Mouse (Mus musculus) adipocyte (in vitro differentiated cells): Measurements from ENCODE around the gene Ciao2a.

Source experiments
- DNase-seq: peaks from one replicate; pipeline ENCODE4 v3.0.0-alpha.2; 2016; ENCODE audit warnings: low spot score

Ciao2a gene

DNA sequence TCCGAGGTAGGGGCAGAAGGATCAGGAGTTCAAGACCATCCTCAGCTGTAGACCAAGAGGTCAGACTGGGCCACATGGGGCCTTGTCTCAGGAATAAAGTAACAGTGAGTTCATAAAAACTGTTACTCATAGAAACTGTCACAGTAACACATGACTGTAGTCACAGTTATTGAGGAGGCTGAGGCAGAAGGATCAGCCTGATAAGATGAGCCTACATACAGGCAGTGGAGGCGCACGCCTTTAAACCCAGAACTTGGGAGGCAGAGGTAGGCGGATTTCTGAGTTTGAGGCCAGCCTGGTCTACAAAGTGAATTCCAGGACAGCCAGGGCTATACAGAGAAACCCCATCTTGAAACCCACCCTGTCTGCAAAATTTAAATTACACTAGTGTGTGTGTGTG, 6.3 kb upstream of the Ciao2a start:
- no peak for DNase-seq

DNA sequence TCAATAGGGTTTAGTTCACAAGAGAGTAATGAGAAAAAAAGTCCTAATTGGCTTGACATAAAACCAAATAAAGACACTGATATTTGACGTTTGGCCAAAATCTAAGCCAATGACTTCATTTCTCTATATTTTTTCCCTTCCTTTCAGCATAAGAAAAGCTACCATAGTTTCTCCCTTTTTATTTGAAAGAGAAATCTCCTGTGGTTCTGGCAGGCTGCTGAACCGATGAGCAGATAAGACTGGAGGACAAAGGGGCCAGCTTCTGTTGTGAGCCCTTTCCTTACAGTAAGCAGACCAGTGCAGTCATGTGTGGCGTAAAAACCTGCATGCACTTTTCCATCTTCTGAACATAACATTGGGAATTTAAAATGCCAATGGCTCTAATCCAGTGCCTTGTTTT, 5.5 kb upstream of the Ciao2a start:
- DNase-seq = no peak

DNA sequence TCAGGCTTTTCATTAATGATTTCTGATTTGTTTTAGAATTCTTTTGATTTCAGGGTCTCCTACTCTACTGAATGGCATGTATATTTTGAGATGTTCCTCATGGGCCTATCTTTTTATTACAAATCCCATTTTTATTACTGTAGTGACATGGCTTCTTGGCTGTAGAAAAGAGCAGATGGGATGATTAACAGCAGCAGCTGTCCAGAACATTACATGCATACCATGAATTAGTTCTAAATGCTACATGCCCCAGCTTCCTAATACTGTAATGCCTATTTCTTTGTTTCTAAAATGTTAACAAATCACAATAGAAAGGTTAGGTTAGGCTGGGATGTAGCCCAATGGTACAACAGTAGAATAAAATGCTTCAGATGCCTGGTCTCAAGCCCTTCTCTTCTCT, 5.0 kb upstream of the Ciao2a start:
- DNase-seq = no peak

DNA sequence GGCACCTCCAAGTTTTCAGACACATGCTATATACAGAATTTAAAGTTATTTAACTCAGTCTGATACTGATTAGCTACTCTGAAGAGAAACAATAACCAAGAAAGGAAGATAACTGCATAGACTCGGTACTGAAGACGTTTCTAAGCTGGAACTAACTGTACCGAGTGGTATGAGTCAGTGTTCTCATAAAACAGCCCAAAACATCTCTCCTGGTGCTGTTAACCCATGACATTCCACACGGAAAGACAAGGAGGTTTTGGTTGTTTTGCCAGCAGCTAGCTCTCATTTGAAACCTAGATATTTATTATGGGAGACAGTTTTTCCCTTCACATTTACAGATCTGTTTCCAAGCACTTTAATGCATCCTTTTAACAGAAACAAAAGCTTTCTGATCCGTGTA, 2.8 kb upstream of the Ciao2a start:
- DNase-seq = no peak

DNA sequence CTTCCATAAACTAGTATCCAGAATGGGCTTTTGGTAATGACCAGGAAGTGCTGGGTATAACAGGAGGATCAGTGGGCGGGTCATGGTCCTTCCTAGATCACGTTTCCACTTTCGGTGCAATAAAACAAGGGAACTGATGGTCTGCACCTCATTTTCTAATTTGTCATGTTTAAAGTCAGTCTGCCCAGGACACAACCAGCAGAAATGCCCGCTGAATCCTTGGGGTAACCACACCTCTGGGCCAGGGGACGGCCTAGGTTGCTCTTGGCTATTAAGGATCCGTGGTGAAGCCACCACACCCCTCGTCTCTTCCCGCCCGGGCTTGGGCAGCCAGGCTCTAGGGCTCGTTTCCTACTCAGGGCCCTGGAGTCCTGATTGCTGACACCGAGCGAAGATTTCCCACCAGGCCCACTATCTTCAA, 2.3 kb upstream of the Ciao2a start:
- DNase-seq = peak; percentile 52

DNA sequence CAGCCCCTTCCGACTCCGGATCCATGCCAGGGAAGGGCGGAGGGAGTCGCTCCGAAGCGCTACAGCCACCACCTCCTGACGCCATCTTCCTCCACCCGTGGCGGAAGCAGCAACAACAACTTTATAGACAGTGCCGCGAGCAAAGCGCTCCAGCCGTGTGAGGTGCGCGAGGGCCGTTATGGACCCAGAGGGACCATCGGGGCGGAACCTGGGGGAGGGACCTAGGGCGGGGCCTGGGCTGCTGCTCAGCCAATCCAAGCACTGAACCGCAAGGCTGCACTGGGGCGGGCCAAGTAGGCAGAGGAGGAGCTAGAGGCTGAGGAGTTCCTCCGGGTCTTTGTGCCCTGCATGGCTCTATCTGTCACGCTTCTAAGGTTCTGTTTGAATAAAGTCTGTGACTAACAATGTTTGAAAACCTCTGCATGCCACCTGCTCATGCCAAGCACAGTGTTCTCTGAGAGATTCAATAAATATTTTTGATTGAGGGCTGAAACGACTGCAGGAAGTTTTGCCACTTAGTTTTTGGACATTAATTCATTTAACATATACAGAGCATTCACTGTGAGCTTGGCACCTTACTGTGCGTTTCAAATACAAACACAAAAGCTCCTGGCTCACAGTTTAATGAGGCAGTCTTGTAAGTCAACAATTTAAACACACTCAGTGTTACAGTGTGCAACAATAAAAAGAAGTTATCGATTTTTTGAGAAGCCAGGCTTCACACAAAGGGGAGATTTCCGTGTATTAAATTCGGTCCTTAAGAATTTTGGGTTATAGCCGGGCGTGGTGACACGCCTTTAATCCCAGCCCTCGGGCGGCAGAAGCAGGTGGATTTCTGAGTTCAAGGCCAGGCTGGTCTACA, 1.5 kb upstream of the Ciao2a start:
- peak; percentile 96 for DNase-seq

DNA sequence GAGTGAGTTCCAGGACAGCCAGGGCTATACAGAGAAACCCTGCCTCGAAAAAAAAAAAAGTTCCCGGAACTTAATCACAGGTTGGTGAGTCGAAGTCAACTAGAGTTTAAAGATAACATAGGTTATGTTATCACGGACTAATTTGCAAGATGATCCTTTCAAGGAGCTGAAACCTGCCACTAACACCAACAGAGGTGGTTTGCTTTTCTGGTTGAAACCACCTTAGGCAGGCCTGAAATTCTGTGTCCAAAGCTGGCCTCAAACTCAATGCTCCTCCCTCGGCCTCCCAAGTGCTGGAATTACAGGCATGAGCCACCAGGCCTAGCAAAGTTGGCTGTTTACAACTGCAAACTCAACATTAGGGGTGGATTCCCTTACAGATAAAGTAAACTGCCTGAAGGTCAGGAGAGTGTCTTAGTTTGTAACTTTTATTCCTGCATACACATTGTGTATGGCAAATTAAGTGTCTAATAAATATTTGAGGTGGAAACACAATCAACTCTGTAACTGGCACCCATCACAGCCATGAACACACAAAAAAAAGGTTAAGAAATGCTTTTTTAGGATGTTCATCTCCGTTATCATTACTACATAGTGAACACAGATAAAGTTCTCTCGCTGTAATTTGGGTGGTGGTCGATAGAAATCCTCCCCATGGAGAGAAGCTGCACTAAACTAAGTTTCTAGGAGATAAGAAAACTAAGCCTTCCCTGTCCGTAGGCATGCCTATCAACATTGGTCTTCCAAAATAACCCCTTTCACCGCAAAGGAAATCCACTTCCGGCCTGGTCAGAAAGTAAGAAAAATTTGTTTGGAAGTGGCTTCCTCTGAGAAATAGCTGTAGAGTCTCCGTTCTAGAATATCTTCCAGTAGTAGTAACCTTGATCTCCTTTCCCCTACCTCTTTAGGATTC, 612 bp upstream of the Ciao2a start:
- peak; percentile 71 for DNase-seq

DNA sequence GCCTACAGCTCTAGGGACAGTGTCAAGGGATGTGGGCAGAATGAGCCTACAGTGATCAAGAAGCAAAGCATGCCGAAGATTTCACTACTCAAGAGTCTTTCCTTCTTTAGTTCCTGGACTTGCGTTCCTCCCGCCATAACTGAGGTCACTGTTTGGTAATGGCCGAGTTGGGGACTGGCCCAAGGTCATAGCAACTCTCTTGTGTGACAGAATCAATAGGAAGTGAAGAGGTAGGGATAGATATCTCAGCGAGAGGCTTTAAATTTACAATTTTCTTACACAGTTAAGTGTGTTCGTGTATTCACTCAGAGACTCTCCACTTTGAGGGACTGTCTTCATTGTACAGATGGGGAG, 759 bp downstream of the Ciao2a start:
- DNase-seq = no peak

DNA sequence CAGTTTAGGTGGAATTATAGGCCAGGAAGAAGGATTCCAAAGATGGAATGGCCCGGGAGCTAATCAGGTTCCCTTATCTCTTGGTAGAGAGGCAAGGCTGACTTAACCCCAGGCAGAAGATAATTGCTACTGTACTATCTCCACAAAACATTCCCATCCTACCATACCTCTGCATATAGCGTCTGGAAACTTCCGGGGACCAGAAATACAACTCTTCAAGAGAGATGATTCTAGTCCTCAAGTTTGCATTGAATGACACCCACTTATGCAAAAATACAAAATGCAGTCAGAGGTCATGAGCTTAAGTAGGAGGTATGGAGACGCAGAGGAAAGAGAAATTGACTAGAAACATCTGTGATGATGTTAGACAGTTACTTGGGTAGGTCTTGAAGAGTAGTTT, 1.5 kb downstream of the Ciao2a start:
- DNase-seq = no peak

DNA sequence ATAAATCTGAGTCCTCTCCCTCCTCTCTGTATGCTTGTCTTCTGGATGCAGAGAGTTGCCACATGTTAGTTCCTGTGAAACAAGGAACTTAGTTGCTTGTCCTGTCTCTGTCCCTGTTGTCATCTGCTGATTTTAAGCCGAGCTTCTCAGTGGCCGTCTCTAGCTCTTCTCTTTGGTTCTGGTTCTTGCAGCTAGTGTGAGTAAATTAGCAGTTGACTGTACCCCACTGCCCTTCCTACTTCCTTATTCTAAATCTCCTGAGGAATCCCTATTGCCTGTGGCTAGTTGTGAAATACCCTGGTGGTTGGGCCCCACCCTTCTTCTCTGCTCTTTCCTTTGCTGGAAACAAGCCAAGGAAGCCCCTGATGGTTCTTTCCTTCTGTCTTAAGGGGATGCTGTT, 5.1 kb downstream of the Ciao2a start:
- DNase-seq = no peak

DNA sequence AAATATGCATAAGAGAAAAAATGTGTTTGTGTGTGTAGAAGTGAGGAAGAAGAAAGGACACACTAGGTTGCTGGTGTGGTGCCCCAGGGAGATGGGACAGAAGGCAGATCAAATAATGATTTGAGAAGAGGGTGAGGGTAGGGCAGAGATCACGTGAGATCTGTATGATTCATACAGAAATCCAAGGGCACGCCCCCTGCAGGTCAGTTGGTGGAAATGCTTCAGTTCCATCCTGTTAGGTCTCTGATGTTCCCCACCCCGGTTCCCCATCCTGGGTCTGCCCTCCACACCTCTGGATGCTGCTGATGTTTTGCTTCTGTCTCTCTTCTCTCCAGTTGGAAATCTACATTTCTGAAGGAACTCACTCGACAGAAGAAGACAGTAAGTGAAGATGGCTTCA, 9.6 kb downstream of the Ciao2a start:
- DNase-seq = peak; percentile 16

DNA sequence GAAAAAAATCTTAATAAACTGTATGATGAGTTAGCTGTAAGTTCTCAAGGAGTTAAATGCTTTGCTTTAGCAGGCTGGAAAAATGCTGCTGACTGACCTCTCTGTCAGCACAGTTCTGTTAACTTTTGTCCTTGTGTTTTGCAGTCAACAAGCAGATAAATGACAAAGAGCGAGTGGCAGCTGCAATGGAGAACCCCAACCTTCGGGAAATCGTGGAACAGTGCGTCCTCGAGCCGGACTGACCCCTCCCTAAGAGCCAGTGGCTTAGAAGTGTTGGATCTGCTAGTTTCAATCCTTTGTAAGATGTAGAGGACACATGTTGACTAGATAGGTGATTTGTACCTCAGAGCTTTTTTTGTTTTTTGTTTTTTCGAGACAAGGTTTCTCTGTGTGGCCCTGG, 11.8 kb downstream of the Ciao2a start:
- no peak for DNase-seq

DNA sequence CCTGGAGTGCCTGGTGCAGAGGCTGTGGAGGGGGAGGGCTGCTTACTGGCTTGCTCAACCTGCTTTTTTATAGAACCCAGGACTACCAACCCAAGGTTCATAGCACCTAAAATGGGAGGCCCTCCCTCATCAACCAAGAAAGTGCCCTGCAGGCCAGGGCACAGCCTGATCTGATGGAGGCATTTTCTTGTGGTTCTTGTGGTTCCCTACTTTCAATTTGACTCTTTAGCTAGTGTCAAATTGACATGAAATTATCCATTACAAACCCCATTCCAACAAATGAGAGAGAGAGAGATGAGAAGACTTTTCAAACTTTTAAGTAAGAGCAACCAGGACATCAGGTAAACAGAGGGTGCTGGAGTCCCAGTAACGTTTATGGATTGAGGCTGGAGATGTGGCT, 15.9 kb downstream of the Ciao2a start:
- DNase-seq = no peak

DNA sequence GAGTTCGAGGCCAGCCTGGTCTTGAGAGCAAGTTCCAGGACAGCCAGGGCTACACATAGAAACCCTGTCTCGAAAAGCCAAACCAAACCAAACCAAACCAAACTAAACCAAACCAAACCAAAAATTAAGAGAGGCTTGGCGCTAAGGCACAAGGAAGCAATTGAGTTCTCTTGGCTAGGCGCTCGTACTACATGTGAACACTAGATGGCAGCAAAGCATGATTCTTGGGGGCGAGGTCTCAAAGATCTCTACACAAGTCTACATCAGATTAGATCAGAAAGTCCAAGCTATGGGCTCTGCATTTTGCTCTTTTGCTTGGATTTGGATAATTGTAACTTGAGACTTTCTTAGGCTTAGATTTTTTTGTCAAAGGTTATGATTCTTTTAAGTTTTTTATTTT, 17.8 kb downstream of the Ciao2a start:
- peak; percentile 87 for DNase-seq

DNA sequence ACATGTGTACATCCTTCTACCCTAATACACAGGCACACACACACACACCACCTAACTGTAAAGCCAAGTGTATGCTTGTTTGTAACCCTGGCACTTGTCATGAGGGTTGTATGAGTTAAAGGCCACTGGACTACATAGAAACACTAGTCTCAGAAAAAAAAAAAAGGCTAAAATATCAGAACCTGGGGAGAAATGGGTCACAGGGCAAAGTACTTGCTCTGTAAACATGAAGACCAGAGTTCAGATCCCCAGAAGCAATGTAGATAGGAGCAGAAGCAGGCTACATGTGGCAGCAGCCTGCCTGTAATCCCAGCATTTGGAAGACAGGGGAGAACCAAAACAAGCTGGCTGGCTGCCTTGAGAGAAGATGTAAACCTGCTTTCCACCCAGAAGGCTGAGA, 19.7 kb downstream of the Ciao2a start:
- no peak for DNase-seq

DNA sequence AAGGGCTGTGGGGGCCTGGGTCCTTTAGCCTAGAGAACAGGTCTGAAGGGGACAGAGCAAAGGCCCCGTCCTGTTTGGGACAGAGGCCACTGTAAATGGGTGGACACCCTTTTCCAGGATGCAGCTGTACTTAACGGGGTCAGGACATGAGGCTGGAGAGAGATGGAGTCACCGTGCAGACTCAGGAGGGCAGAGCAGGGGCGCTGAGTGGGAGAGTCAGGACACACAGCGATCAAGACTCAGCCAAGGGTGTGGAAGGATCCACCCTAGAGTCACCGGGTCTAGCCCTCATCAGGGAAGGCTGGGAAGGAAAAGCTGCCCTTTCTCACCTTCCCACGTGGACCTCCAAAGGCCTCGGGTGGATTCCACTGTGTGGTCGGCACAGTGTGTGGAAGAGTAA, 25.6 kb downstream of the Ciao2a start:
- no peak for DNase-seq

DNA sequence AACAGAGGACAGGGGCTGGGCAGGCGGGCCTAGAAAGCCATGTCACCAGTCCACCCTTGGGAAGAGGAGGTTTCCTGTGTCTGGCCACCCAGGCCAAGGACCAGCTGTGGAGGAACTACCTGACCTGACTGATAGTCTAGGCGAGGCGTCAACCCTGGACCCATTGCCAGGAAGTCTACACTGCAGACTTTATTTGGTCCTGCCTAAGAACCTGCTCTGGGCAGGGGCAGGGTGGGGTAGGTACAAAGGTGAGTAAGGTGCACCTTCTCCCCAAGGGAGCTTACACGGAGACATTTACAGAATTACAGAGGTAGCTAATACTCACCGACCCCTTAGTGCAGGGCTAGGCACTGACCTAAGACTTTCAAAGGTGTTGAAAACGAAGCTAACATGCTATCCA, 27.2 kb downstream of the Ciao2a start:
- no peak for DNase-seq

DNA sequence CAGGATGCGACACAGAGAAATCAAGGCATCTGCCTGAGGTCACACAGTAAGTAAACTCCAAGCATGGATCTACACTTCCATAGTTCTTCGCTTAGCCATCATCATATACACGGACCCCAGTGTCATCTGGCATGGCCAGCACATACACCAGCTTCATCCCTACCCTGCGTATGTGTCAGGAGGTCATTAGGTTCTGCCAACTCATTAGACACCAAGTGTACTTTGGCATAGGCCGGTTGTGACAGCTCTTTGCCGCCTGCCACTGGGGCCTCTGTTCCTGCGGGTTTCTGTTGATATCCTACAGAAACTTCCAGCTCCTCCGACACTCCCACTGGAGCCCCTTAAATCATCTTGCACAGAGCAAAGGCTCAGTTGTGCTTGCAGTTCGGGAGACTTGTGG, 27.6 kb downstream of the Ciao2a start:
- no peak for DNase-seq

DNA sequence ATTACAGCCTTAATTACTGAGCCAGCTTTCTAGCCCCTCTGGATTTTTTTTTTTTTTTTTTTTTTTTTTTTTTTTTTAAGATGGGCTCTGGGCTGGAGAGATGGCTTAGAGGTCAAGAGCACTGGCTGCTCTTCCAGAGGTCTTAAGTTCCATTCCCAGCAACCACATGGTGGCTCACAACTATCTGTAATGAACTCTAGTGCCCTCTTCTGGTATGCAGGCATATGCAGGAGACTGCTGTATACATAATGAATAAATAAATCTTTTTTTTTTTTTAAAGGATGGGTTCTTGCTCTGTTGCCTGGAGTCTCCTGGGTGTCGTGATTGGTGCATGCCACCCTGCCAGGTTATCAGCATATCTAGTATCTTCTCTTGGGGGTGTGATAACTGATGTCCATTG, 29.1 kb downstream of the Ciao2a start:
- no peak for DNase-seq

DNA sequence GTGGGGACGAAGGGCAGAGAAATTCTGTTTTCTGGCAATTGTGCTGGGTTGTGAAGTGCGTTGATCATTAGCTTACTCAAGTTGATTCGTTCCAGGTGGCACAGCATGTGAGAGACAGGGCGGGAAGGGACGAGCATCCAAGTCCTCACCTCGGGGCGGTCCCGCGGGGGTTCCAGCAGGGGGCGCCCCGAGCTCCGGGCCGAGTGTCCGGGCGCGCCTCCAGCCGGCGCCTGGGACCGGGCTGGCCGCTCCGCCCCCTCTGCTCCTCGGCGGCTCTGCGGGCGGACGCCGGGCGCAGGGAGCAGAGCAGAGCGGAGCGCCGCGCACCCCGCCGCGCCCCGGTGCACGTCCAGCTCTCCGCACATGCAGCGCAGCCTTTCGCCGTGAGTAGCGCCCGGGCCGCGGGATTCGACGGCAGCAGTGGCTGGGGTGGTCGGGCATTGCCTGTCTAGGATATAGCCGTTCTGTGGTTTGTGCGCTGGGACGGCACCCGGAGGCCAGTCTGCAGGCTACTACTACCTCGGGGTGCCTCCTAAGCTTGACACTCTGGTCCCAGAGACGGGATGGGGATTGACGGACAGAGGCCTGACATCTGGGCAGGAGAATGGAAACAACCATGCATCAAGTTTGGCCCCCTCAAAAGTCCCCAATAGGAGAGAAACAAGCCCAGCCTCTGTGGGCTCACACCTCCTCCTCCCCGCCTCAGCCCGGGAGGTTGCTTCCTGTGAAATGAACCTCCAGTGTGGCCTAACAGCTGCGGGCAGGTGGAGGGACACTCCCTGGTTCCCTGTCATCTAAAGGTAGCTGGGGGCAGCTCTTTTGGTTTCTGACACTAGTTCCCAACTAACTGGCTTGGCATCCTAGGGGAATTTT, 31.8 kb downstream of the Ciao2a start, which contains the start of gene Dapk2:
Dapk2 (plus strand) TSS at position 266 of the 873 bp plus-strand sequence.
- DNase-seq = no peak

DNA sequence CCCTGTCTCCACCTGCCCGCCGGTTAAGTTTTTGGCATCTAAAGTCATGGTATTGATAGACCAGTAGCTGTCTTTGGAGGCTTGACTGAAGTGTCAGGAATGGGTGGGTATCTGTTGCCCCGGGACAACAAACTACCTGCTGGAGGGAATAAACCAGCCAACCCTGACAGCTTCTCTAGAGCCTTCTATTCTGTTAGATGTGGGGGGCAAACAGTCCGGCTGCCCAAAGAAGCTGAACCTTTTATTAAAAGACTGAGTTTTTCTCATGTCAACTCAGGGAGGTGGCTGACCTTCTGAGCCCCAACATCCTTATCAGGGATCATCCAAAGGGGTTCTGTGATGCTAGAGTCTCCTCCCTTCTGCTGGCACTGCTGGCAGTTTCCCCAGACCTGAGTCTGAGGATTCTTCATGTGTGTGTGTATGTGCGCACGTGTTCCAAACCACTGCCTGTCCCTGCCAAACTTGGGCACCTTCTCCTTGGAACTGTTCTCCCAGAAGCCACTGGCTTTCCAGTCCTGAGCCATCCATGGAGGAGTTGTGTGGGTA, 32.5 kb downstream of the Ciao2a start:
- no peak for DNase-seq

DNA sequence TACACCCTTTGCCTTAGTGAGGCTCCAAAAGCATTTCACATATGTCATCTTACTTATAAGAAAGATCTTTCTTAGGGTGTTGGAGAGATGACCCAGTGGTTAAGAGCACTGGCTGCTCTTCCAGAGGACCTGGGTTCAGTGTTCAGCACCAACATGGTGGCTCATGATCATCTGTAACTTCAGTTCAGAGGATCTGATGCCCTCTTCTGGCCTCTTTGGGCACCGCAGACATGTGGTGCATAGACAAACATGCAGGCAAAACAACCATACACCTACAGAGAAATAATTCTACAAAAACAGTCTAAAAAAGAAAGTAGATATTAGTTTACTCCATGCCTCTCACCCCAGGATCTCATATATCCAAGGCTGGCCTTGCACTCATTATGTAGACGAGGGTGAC, 33.7 kb downstream of the Ciao2a start:
- DNase-seq = no peak
